Mouse (Mus musculus) mouse trophoblast stem cell (cell line): ENCODE data around the gene Zfr.

Experiments used
- in situ Hi-C, 2 experiments: fragments of 300-500 bp; cut with MseI, MboI; formaldehyde crosslinking; loops; 2 replicates in 1 of 2; 3 replicates in 1 of 2; pipeline ENCODE4 v1.15.1; 2025

Zfr gene

GRCm38 (mm10) chr15:12117242-12118092, at the start of gene Zfr:
Gene Zfr (plus strand): TSS chr15:12117831.
- in situ Hi-C loops: no loop called here

GRCm38 (mm10) chr15:12067971-12068370, 49.7 kb upstream of the Zfr start:
- in situ Hi-C loops: no loop called here

- in situ Hi-C loops: no loop called here
Observed at GRCm38 (mm10) chr15:12068395-12069218, 49.0 kb upstream of the Zfr start.

DNA sequence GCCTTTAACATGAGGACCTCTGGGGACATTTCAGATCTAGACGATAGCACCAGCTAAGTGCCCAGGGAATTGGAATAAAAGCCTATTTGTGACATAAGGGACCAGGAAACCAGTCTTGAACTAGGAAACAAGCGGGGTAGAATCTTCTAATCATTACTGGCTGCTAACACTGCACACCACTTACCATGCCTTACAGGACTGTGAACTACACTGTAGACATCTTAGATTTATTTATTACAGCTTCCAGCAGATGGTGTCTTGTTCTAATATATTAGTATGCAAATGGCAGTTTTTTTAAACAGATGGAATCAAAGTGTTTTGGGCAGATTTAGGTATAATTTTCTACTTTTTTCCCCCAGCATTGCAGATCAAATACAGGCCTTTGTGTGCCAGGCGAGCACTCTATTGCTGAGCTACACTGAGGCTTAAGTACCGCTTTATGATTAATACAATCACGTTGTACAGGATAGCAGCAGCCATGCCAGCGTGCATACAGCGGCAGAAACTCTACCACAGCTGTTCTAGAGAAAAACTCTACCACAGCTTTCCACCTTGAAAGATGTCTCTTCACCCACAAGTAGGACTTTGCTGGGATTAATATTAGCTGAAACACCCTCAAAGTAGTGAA, 44.8 kb upstream of the Zfr start:
- in situ Hi-C loops: no loop called here

DNA sequence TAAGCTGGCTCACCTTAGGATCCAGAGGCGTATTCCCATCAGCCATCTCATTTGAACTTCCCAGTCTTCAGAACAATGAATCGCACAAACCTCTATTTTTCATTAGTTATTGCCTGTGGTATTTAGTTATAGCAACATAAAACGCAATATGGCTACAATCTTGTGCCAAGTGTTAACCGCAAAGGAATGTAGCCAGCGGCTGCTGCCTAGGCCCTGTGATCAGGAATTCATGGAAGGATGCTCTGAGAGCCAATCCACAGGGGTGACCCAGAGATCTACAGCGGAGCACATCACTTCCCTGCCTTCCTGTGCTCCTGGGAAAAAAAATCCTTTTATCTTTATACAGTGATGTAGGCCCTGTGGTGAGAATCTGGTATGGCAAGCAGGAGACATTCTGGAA, 43.2 kb upstream of the Zfr start:
- in situ Hi-C loops: no loop called here

GRCm38 (mm10) chr15:12082344-12082743, 35.3 kb upstream of the Zfr start:
- in situ Hi-C loops: loop anchor here (5.0 to 25.0 kb wide), 3 partner anchors 110 to 670 kb away; no protein-coding TSS in a partner anchor

DNA sequence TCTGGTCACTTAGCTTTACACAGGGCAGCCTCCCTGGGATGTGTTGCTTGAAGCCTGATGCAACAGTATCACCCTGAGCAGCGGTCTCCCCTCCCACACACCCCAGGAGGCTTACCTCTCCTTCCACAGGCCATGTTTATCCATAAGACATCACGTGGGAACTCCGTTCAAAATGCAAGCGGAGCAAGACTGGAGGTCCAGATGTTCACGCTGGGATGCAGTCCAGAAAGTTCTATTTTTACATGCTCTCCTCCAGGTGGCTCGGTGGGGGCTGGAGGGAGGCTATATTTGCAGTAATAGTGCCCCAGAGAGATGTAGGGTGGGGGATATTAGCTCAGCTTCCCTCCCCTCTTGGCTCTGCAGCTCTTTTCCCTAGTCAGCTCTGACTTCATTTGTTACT, 33.5 kb upstream of the Zfr start:
- in situ Hi-C loops: loop anchor here (5.0 to 25.0 kb wide), 3 partner anchors 112 to 672 kb away; no protein-coding TSS in a partner anchor

DNA sequence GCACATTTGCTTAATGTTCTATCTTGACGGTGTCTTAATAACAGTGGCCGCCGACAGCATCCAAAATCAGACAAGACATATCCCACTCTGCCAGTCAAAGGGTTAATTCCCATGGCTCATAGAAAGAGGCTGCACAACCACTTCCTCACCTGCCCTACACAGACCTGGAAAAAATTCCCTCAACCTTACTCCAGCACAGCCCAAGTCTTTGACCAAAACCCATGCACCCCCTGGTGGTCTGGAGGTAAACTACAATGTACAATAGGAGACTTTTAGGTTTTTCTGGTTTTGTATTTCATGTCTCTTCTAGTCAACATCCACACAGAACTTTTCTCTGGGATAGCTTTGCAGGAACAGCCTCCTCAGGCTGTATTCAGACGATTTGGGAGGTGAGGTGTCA, 32.8 kb upstream of the Zfr start:
- in situ Hi-C loops: loop anchor here (5.0 to 25.0 kb wide), 3 partner anchors 113 to 673 kb away; no protein-coding TSS in a partner anchor

DNA sequence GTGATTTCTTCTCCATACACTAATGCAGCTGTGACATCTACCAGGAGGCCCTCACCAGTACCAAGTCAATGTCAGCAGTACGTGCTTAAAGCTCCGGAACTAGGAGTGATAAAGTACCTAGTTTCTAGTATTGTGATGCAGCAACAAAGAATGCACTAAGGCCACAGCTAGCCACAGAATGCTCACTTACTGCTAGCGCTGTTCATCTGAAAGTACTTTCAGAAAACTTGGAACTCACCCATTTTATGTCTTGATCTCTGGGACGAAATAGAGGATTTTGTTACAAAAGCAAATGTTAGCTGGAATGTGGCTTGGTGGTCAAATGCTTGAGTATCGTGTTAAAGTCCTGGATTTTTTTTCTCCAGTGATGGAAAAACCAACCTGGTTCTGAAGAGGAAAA, 30.0 kb upstream of the Zfr start:
- in situ Hi-C loops: loop anchor here (5.0 to 25.0 kb wide), 3 partner anchors 115 to 675 kb away; no protein-coding TSS in a partner anchor

GRCm38 (mm10) chr15:12088091-12088490, 29.5 kb upstream of the Zfr start:
- in situ Hi-C loops: loop anchor here (5.0 to 25.0 kb wide), 3 partner anchors 116 to 676 kb away; no protein-coding TSS in a partner anchor

DNA sequence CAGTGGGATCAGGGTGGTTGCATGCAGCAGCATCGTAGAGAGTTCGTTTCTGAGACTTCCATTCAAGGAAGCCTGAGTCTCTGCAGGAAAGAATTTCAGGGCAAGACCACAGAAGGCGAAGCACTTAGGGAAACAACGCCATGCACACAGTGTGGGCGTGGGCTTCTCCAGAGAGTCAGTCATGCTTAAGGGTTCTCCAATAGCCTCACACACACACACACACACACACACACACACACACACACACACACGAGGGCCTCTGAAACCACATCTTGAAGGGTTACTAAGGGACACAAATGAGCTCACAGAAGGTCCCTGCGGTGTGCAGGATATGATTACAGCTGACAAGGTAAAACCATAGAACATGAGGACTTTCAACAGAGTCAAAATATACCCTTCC, 27.5 kb upstream of the Zfr start:
- in situ Hi-C loops: loop anchor here (25.0 kb wide), 2 partner anchors 503 to 678 kb away; no protein-coding TSS in a partner anchor

GRCm38 (mm10) chr15:12090981-12091669, 26.5 kb upstream of the Zfr start:
- in situ Hi-C loops: loop anchor here (25.0 kb wide), 2 partner anchors 504 to 679 kb away; no protein-coding TSS in a partner anchor

DNA sequence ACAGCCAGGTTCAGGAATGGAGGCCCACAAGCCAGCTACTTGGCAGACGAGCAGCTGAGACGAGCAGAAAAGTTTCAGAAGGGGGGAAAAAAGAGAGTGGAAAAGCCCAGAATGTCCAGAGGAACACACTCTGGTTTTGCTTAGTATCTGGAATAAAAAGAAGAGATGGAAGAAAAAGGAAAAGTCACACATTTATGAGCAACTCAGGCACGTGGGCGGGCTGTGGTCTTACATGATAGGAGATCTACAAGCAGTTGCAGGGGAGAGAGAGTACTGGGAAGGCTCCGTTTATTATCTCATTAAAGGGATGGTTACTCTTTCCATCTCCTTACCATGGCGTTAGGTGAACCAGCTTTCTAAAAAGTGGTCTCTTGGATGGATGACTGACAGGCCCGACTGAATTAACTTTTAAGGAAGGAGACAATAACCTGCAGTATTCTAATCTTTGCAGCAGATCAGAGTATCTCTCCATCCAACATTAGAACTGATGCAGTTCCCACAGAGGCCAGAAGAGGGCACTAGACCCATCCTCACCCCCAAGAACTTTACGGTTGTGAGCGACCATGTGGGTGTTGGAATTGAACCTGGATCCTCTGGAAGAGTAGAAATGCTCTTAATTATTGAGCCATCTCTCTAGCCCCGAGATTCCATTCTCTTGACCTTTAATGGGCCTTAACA, 25.7 kb upstream of the Zfr start:
- in situ Hi-C loops: loop anchor here (25.0 kb wide), 2 partner anchors 505 to 680 kb away; no protein-coding TSS in a partner anchor

- in situ Hi-C loops: loop anchor here (25.0 kb wide), 2 partner anchors 506 to 681 kb away; no protein-coding TSS in a partner anchor
Observed at GRCm38 (mm10) chr15:12093026-12093960, 24.3 kb upstream of the Zfr start.

- in situ Hi-C loops: loop anchor here (25.0 kb wide), 2 partner anchors 507 to 682 kb away; no protein-coding TSS in a partner anchor
Observed at GRCm38 (mm10) chr15:12093961-12094566, 23.6 kb upstream of the Zfr start.

GRCm38 (mm10) chr15:12096447-12096846, 21.2 kb upstream of the Zfr start:
- in situ Hi-C loops: loop anchor here (25.0 kb wide), 2 partner anchors 509 to 684 kb away; no protein-coding TSS in a partner anchor

- in situ Hi-C loops: loop anchor here (25.0 kb wide), 2 partner anchors 510 to 685 kb away; no protein-coding TSS in a partner anchor
Observed at GRCm38 (mm10) chr15:12097344-12097743, 20.3 kb upstream of the Zfr start.

DNA sequence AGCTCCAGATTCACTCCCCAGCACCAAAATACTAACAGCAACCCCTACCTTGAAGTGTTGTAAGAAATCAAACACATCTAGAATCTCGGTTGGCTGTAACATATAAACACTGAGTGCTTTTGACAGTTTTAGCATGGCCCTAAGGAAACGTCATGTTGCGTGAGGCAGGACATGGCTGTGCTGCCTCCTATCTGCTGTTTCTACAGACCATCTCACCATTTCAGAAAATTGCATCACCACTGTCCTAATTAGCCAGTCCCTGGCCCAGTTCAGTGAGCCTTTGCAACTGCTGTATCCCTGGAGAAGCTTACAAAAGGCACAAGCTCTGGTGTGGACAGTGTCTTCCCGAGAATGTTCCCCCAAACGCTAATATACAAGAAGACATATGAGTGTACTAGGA, 16.7 kb upstream of the Zfr start:
- in situ Hi-C loops: no loop called here
